Mouse (Mus musculus): ENCODE measurements around the gene Mien1.

DNA sequence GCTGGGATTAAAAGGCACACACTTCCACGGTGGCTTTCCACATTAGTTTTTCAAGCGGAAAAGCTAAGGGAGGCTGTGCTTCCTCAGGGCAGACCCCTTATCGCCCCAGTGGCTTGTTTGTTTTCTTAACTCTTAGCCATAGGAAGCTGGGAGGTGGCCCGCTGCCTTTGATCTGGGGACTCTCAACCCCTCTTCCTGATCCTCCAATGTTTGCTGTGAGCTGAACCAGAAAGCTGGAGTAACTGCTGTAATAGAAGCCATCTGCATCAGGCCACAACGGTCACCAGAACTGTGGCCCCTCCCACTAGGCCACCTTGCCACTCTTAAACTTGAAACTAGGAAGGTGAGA lies 7.4 kb upstream of the Mien1 start, which contains the start of gene Grb7:
- TF ChIP-seq CTCF (IDR thresholded peaks at IDR 0.05; ENCODE audit: low read depth, low read length) (no peak), POLR2A (IDR thresholded peaks at IDR 0.05; ENCODE audit: borderline replicate concordance, low read depth, low read length) (no peak)

Measured in bone marrow macrophage, adult 2 months (primary cell).